Mouse (Mus musculus) heart, embryonic 10.5 days (tissue): ENCODE data around the gene Ythdf1. TPM values are rescaled to one million over a fixed set of nuclear protein-coding genes. Genes with fewer than 3 reads are reported as not detected.

Experiments
- DNase-seq: peaks from one replicate; pipeline ENCODE4 v3.0.0-alpha.2; 2017; ENCODE audit warnings: low spot score
- H3K27ac ChIP-seq: fragments of 300-500 bp; sonication (generic); 2 replicates; pipeline ENCODE4 v1.5.1; 2016; ENCODE audit warnings: mild to moderate bottlenecking
- H3K27me3 ChIP-seq: fragments of 300-500 bp; sonication (generic); 2 replicates; pipeline ENCODE4 v1.6.1; 2016; ENCODE audit warnings: mild to moderate bottlenecking; ENCODE audit not compliant: poor library complexity, insufficient read depth, severe bottlenecking
- H3K36me3 ChIP-seq: fragments of 300-500 bp; sonication (generic); 2 replicates; pipeline ENCODE4 v1.6.1; 2016; ENCODE audit warnings: mild to moderate bottlenecking, moderate library complexity
- H3K4me1 ChIP-seq: fragments of 300-500 bp; sonication (generic); 2 replicates; pipeline ENCODE4 v1.6.1; 2016; ENCODE audit warnings: mild to moderate bottlenecking
- H3K4me3 ChIP-seq: fragments of 300-500 bp; sonication (generic); 2 replicates; pipeline ENCODE4 v1.5.1; 2016; ENCODE audit warnings: mild to moderate bottlenecking, moderate library complexity
- H3K9me3 ChIP-seq: fragments of 300-500 bp; sonication (generic); 2 replicates; pipeline ENCODE4 v1.6.1; 2016; ENCODE audit warnings: mild to moderate bottlenecking, moderate library complexity
- WGBS: fragments of 180-500 bp; shearing (Covaris S2); methylation state at CpG from one replicate; pipeline ENCODE4 v1.1.7; 2016; 5-methylcytosine and 5-hydroxymethylcytosine counted together
- microRNA-seq: library from miRNA; unstranded; fragments of <30 nt; microRNA quantifications from one replicate; pipeline ENCODE4, GENCODE M21; 2017
- polyA plus RNA-seq: library from polyadenylated mRNA; unstranded; fragments of >200 nt; fragmentation: Nextera tagmentation; extraction: Ambion mirVana; gene quantifications from 2 replicates; pipeline ENCODE4 v1.2.1, GENCODE M21; 2016

Gene Ythdf1
- polyA plus RNA-seq, 1 experiment from 2014 or later: 43.9 TPM

DNA sequence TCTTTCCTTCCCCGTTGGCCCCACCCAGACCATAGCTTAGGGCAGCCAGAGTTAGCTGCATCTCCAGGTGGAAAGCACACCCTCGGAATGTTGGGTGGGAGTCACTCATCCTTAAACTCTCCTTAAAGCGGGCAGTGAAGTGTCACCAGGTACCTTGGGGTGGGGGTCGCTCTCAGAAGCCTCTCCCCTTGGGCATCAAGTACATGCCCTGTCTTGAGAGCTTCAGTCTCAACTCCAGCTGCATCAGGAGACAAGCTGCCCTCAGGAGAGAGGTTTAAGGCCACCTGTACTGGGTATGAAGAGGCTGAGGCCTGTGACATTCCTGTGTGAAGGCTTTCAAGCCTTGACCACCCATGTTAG is 30.8 kb downstream of the Ythdf1 start:
- DNase-seq: no peak
- Histone ChIP-seq H3K27me3 (peaks cover 100% of the 10 kb centered on the region), H3K36me3 (0 out of 2 replicates have a peak, but pooled peaks cover 3% of the 10 kb centered on the region), H3K4me3 (no peak overlapping the region), H3K27ac (no peak overlapping the region), H3K9me3 (no peaks in the 10 kb centered on the region), H3K4me1 (peaks cover 33% of the 10 kb centered on the region)
- 14% methylated on average over 4 of the region's 4 CpGs for WGBS

- no peak for DNase-seq
- Histone ChIP-seq H3K9me3 (no peaks in the 10 kb centered on the region), H3K4me3 (no peak overlapping the region), H3K27ac (no peak overlapping the region), H3K36me3 (0 out of 2 replicates have a peak, but pooled peaks cover 3% of the 10 kb centered on the region), H3K4me1 (peaks cover 29% of the 10 kb centered on the region), H3K27me3 (peaks cover 100% of the 10 kb centered on the region)
- 8% methylated on average over 19 of the region's 19 CpGs for WGBS
Measured at GRCm38 (mm10) chr2:180889271-180889920, 31.4 kb downstream of the Ythdf1 start.

DNA sequence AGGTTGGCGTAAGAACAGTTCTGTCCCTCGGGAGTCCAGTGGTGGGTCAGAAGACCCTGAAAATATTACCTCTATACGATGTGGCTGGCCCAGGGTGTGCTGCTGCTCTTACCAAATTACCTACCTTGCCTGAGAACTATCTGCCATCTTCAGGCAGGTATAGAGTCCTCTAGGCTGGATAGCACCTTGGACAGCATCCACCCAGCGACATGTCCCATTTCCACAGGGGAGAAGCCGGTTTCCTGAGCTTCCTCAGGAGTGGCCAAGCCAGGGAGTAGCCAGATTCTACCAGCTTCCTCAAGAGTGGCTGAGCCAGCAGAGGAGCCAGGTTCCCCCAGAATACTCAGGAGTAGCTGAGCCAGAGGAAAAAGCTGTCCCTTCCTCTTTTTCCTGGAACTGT is 35.5 kb downstream of the Ythdf1 start:
- WGBS: 50% methylated on average over 5 of the region's 5 CpGs
- DNase-seq: no peak
- H3K36me3 ChIP-seq: no peaks in the 10 kb centered on the region
- H3K4me1 ChIP-seq: no peaks in the 10 kb centered on the region
- H3K4me3 ChIP-seq: no peak overlapping the region
- H3K9me3 ChIP-seq: no peaks in the 10 kb centered on the region
- H3K27ac ChIP-seq: no peak overlapping the region
- peaks cover 75% of the 10 kb centered on the region for H3K27me3 ChIP-seq

DNA sequence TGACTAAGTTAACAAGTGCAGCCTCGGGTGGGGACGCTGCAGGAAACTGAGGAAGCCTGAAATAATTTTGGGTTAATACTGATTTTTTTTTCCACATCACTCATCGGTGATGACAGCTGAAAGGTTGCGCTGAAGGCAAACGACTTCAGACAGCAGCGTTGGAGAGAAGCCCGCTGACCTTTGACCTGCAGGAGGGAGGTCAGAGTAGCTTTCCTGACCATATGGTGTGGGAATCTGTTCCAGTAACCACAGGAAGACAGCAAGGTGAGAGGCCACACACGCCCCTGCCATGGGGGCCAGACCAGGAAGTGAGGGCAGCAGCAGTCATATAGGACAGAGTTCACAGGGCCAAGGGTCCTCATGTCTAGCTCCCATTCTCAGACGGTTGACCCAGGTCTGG is 39.5 kb downstream of the Ythdf1 start:
- no peaks in the 10 kb centered on the region for H3K4me1 ChIP-seq
- DNase-seq: no peak
- H3K4me3 ChIP-seq: no peak overlapping the region
- no peak overlapping the region for H3K27ac ChIP-seq
- WGBS: 50% methylated on average over 9 of the region's 9 CpGs
- H3K36me3 ChIP-seq: no peaks in the 10 kb centered on the region
- peaks cover 39% of the 10 kb centered on the region for H3K27me3 ChIP-seq
- H3K9me3 ChIP-seq: no peaks in the 10 kb centered on the region

- 47% methylated on average over 7 of the region's 7 CpGs for WGBS
- H3K27ac ChIP-seq: no peak overlapping the region
Measured at GRCm38 (mm10) chr2:180879365-180880067, 41.2 kb downstream of the Ythdf1 start.

GRCm38 (mm10) chr2:180870006-180870405 is 50.7 kb downstream of the Ythdf1 start:
- Histone ChIP-seq H3K9me3 (no peaks in the 10 kb centered on the region), H3K27ac (no peak overlapping the region), H3K27me3 (no peaks in the 10 kb centered on the region), H3K36me3 (no peaks in the 10 kb centered on the region), H3K4me1 (no peaks in the 10 kb centered on the region), H3K4me3 (no peak overlapping the region)
- WGBS: 44% methylated on average over 3 of the region's 3 CpGs
- no peak for DNase-seq

More at GRCm38 (mm10) chr2:180879365-180880067, 41.2 kb downstream of the Ythdf1 start:
- H3K4me3 ChIP-seq: no peak overlapping the region
- no peaks in the 10 kb centered on the region for H3K9me3 ChIP-seq
- no peaks in the 10 kb centered on the region for H3K4me1 ChIP-seq
- H3K36me3 ChIP-seq: no peaks in the 10 kb centered on the region
- DNase-seq: no peak
- H3K27me3 ChIP-seq: peaks cover 21% of the 10 kb centered on the region

GRCm38 (mm10) chr2:180861561-180861960 is 59.2 kb downstream of the Ythdf1 start:
- Histone ChIP-seq H3K27me3 (peaks cover 18% of the 10 kb centered on the region; the same call in 1 of the 2 replicates), H3K27ac (no peak overlapping the region), H3K36me3 (no peaks in the 10 kb centered on the region), H3K9me3 (no peaks in the 10 kb centered on the region), H3K4me1 (no peaks in the 10 kb centered on the region), H3K4me3 (no peak overlapping the region)
- no peak for DNase-seq
- WGBS: 80% methylated on average over 12 of the region's 12 CpGs

DNA sequence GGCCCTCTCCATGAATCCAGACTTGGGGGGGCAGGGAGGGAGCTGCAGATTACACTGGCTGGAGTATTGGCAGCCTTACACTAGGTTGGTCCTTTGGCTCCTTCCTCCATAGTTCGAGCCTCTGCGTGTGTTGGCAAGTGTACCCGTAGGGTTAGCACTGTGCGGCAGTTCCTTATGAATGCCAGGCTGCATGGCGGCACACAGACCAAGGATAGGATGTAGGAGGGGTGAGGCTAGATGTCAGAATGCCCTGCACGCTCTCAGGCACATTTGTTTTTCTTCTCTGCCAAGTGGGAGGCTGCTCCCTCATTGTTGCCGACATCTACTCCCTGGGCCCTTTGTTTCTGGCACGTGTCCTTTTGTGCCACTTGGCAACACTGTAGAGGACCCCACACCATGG is 63.6 kb downstream of the Ythdf1 start:
- H3K4me1 ChIP-seq: no peaks in the 10 kb centered on the region
- H3K27me3 ChIP-seq: peaks cover 48% of the 10 kb centered on the region
- no peaks in the 10 kb centered on the region for H3K9me3 ChIP-seq
- no peak overlapping the region for H3K4me3 ChIP-seq
- no peaks in the 10 kb centered on the region for H3K36me3 ChIP-seq
- H3K27ac ChIP-seq: no peak overlapping the region
- WGBS: 84% methylated on average over 8 of the region's 8 CpGs
- DNase-seq: no peak

GRCm38 (mm10) chr2:180855005-180855544 is 65.7 kb downstream of the Ythdf1 start:
- 11% methylated on average over 13 of the region's 13 CpGs for WGBS
- H3K36me3 ChIP-seq: no peaks in the 10 kb centered on the region
- no peaks in the 10 kb centered on the region for H3K9me3 ChIP-seq
- DNase-seq: no peak
- H3K27me3 ChIP-seq: peaks cover 48% of the 10 kb centered on the region
- no peak overlapping the region for H3K27ac ChIP-seq
- H3K4me3 ChIP-seq: no peak overlapping the region
- no peaks in the 10 kb centered on the region for H3K4me1 ChIP-seq

Small RNAs within 50 kb of the gene (microRNA-seq; reads per million reads assigned to microRNA genes)
- gene Mir124a-3: not detected

Other genes with a start within 250 kb of the Ythdf1 start
- 23.8 and 26.0 TPM in 2 replicates for gene Dido1, start 210.9 kb downstream of the Ythdf1 start, polyA plus RNA-seq
- gene Gid8, start 210.8 kb downstream of the Ythdf1 start, polyA plus RNA-seq: 44.6 and 50.3 TPM in 2 replicates
- 0.94 and 1.2 TPM in 2 replicates for gene Slc17a9, start 195.7 kb downstream of the Ythdf1 start, polyA plus RNA-seq
- 0.05 TPM in 1 of 2 replicates, not detected in the other for gene Bhlhe23, start 144.0 kb downstream of the Ythdf1 start, polyA plus RNA-seq
- gene Birc7, start 8.1 kb upstream of the Ythdf1 start, polyA plus RNA-seq: 0.09 TPM in 1 of 2 replicates, not detected in the other
- gene Nkain4, start 33.8 kb upstream of the Ythdf1 start, polyA plus RNA-seq: 19.3 and 24.4 TPM in 2 replicates
- 101 and 104 TPM in 2 replicates for gene Arfgap1, start 46.3 kb upstream of the Ythdf1 start, polyA plus RNA-seq
- 0.11 and 0.20 TPM in 2 replicates for gene Col20a1, start 65.6 kb upstream of the Ythdf1 start, polyA plus RNA-seq
- 0.17 and 1.3 TPM in 2 replicates for gene Chrna4, start 122.6 kb upstream of the Ythdf1 start, polyA plus RNA-seq
- 0.07 and 0.50 TPM in 2 replicates for gene Kcnq2, start 214.4 kb upstream of the Ythdf1 start, polyA plus RNA-seq
- gene Eef1a2, start 236.1 kb upstream of the Ythdf1 start, polyA plus RNA-seq: 0.95 and 2.6 TPM in 2 replicates